Mouse (Mus musculus) embryonic fibroblast, embryonic 13.5 days (primary cell): ENCODE data around the gene App.

ENCODE experiments used
- CTCF ChIP-seq: IDR thresholded peaks from 2 replicates; pipeline ENCODE4 v1.5.1; 2011; ENCODE audit warnings: mild to moderate bottlenecking, control low read depth, low read length, moderate library complexity, borderline replicate concordance; ENCODE audit not compliant: insufficient read depth
- POLR2A ChIP-seq: IDR thresholded peaks from 2 replicates; pipeline ENCODE4 v1.6.1; 2011; ENCODE audit warnings: low read depth, mild to moderate bottlenecking, control low read depth, low read length, moderate library complexity

GRCm38 (mm10) chr16:84997551-84997950 is 176.0 kb downstream of the App start:
- TF ChIP-seq CTCF (no peak), POLR2A (no peak)
